Mouse (Mus musculus) neural tube, embryonic 13.5 days (tissue): ENCODE measurements around the gene Olfr763. TPM values are rescaled to one million over a fixed set of nuclear protein-coding genes. Genes with fewer than 3 reads are reported as not detected.

ENCODE experiments used
- polyA plus RNA-seq: library from polyadenylated mRNA; unstranded; fragments of >200 nt; fragmentation: Nextera tagmentation; extraction: Ambion mirVana; gene quantifications from 2 replicates; pipeline ENCODE4 v1.2.1, GENCODE M21; 2015

Olfr763 gene
- polyA plus RNA-seq, 1 experiment from 2014 or later, result not detected

Other genes with a start within 250 kb of the Olfr763 start
- 0.59 and 0.63 TPM in 2 replicates for gene Mmp19, start 219.9 kb upstream of the Olfr763 start, polyA plus RNA-seq
- 54.3 and 55.4 TPM in 2 replicates for gene Dnajc14, start 206.7 kb upstream of the Olfr763 start, polyA plus RNA-seq
- gene Tmem198b, start 206.4 kb upstream of the Olfr763 start, polyA plus RNA-seq, result 15.9 and 16.2 TPM in 2 replicates
- gene Sarnp, start 193.5 kb upstream of the Olfr763 start, polyA plus RNA-seq, result 185 and 212 TPM in 2 replicates
- 30.5 and 30.7 TPM in 2 replicates for gene Ormdl2, start 189.1 kb upstream of the Olfr763 start, polyA plus RNA-seq
- 11.8 and 13.5 TPM in 2 replicates for gene Gdf11, start 119.1 kb upstream of the Olfr763 start, polyA plus RNA-seq
- 228 and 241 TPM in 2 replicates for gene Cd63, start 109.8 kb upstream of the Olfr763 start, polyA plus RNA-seq
- gene Rdh5, start 87.9 kb upstream of the Olfr763 start, polyA plus RNA-seq, result 14.1 and 16.9 TPM in 2 replicates
- gene Bloc1s1, start 86.8 kb upstream of the Olfr763 start, polyA plus RNA-seq, result 299 and 314 TPM in 2 replicates
- gene Itga7, start 77.0 kb upstream of the Olfr763 start, polyA plus RNA-seq, result 12.1 and 15.5 TPM in 2 replicates
- 0.15 TPM in 1 of 2 replicates, not detected in the other for gene Mettl7b, start 49.8 kb upstream of the Olfr763 start, polyA plus RNA-seq
- not detected in 2 replicates for gene Olfr9, start 21.4 kb upstream of the Olfr763 start, polyA plus RNA-seq
- gene Olfr764-ps1, start 29.1 kb downstream of the Olfr763 start, polyA plus RNA-seq, result not detected in 2 replicates
- not detected in 2 replicates for gene Olfr765, start 39.2 kb downstream of the Olfr763 start, polyA plus RNA-seq
- gene Olfr766-ps1, start 58.2 kb downstream of the Olfr763 start, polyA plus RNA-seq, result not detected in 2 replicates
- gene Olfr767, start 72.1 kb downstream of the Olfr763 start, polyA plus RNA-seq, result not detected in 2 replicates
- gene Olfr768, start 88.6 kb downstream of the Olfr763 start, polyA plus RNA-seq, result not detected in 2 replicates
- gene Olfr769, start 107.1 kb downstream of the Olfr763 start, polyA plus RNA-seq, result not detected in 2 replicates
- not detected in 2 replicates for gene Olfr770, start 128.2 kb downstream of the Olfr763 start, polyA plus RNA-seq
- gene Olfr771, start 154.0 kb downstream of the Olfr763 start, polyA plus RNA-seq, result not detected in 2 replicates
- not detected in 2 replicates for gene Olfr772, start 167.1 kb downstream of the Olfr763 start, polyA plus RNA-seq
- gene Olfr773, start 176.6 kb downstream of the Olfr763 start, polyA plus RNA-seq, result not detected in 2 replicates
- gene Olfr774, start 225.4 kb downstream of the Olfr763 start, polyA plus RNA-seq, result not detected in 2 replicates
- gene Olfr775, start 237.6 kb downstream of the Olfr763 start, polyA plus RNA-seq, result not detected in 2 replicates
- gene Olfr776, start 248.3 kb downstream of the Olfr763 start, polyA plus RNA-seq, result not detected in 2 replicates